Mouse (Mus musculus): ENCODE data around the gene Rftn1.

- TF ChIP-seq POLR2A (IDR thresholded peaks at IDR 0.05; ENCODE audit: low read depth, low read length) (no peak), CTCF (IDR thresholded peaks at IDR 0.05; ENCODE audit: extremely low read depth, insufficient read depth, insufficient read length, insufficient replicate concordance) (no peak)
Observed at GRCm38 (mm10) chr17:50159816-50160215, 30.7 kb downstream of the Rftn1 start.

Measured in spleen, adult 2 months (tissue).